Mouse (Mus musculus): Measurements from ENCODE around the gene Adipor2. TPM values are rescaled to one million over a fixed set of nuclear protein-coding genes. Genes with fewer than 3 reads are reported as not detected.

Adipor2 gene
- total RNA-seq, 2 experiments from 2014 or later = 62.3 to 85.1 TPM

GRCm38 (mm10) chr6:119321752-119322151 lies 95.8 kb downstream of the Adipor2 start:
- ATAC-seq (replicated peaks; ENCODE audit: poor library complexity, severe bottlenecking) = no peak

- ATAC-seq (replicated peaks; ENCODE audit: poor library complexity, severe bottlenecking) = no peak
Observed at GRCm38 (mm10) chr6:119320481-119320880, 97.0 kb downstream of the Adipor2 start.

- no peak for ATAC-seq (replicated peaks; ENCODE audit: poor library complexity, severe bottlenecking)
Observed at GRCm38 (mm10) chr6:119319358-119319757, 98.1 kb downstream of the Adipor2 start.

GRCm38 (mm10) chr6:119318732-119319131 lies 98.8 kb downstream of the Adipor2 start:
- ATAC-seq (replicated peaks; ENCODE audit: poor library complexity, severe bottlenecking) = no peak

GRCm38 (mm10) chr6:119314751-119315476 lies 102.6 kb downstream of the Adipor2 start:
- ATAC-seq (replicated peaks; ENCODE audit: poor library complexity, severe bottlenecking) = peak; percentile 42; the same call in 1 of the 2 replicates

GRCm38 (mm10) chr6:119313588-119314375 lies 103.7 kb downstream of the Adipor2 start:
- ATAC-seq (replicated peaks; ENCODE audit: poor library complexity, severe bottlenecking) = no peak

GRCm38 (mm10) chr6:119313096-119313495 lies 104.4 kb downstream of the Adipor2 start:
- no peak for ATAC-seq (replicated peaks; ENCODE audit: poor library complexity, severe bottlenecking)

GRCm38 (mm10) chr6:119312381-119312780 lies 105.1 kb downstream of the Adipor2 start:
- ATAC-seq (replicated peaks; ENCODE audit: poor library complexity, severe bottlenecking) = no peak

- ATAC-seq (replicated peaks; ENCODE audit: poor library complexity, severe bottlenecking) = no peak
Observed at GRCm38 (mm10) chr6:119310176-119310575, 107.3 kb downstream of the Adipor2 start.

GRCm38 (mm10) chr6:119307867-119308413 lies 109.6 kb downstream of the Adipor2 start:
- no peak for ATAC-seq (replicated peaks; ENCODE audit: poor library complexity, severe bottlenecking)

GRCm38 (mm10) chr6:119303331-119303730 lies 114.2 kb downstream of the Adipor2 start:
- peak; percentile 78 for ATAC-seq (replicated peaks; ENCODE audit: poor library complexity, severe bottlenecking)

Other genes with a start within 250 kb of the Adipor2 start
- gene Dcp1b, start 242.5 kb downstream of the Adipor2 start, total RNA-seq (2014; fragmentation: Nextera tagmentation) = 12.2 and 12.8 TPM in 2 replicates
- gene Dcp1b, start 242.5 kb downstream of the Adipor2 start, total RNA-seq (2017) = 8.6 and 10.3 TPM in 2 replicates
- not detected in 2 replicates for gene Cacna1c, start 221.3 kb downstream of the Adipor2 start, total RNA-seq (2014; fragmentation: Nextera tagmentation)
- not detected in 2 replicates for gene Cacna1c, start 221.3 kb downstream of the Adipor2 start, total RNA-seq (2017)
- 0.19 TPM in 1 of 2 replicates, not detected in the other for gene Cacna2d4, start 181.2 kb downstream of the Adipor2 start, total RNA-seq (2014; fragmentation: Nextera tagmentation)
- gene Cacna2d4, start 181.2 kb downstream of the Adipor2 start, total RNA-seq (2017) = 0.10 and 0.13 TPM in 2 replicates
- gene Lrtm2, start 86.9 kb downstream of the Adipor2 start, total RNA-seq (2014; fragmentation: Nextera tagmentation) = 0.81 and 0.99 TPM in 2 replicates
- gene Lrtm2, start 86.9 kb downstream of the Adipor2 start, total RNA-seq (2017) = not detected in 2 replicates
- 29.0 and 34.6 TPM in 2 replicates for gene Fbxl14, start 62.0 kb upstream of the Adipor2 start, total RNA-seq (2014; fragmentation: Nextera tagmentation)
- 43.6 and 43.7 TPM in 2 replicates for gene Fbxl14, start 62.0 kb upstream of the Adipor2 start, total RNA-seq (2017)
- gene Wnt5b, start 126.6 kb upstream of the Adipor2 start, total RNA-seq (2014; fragmentation: Nextera tagmentation) = not detected in 2 replicates
- 0.93 TPM in 1 of 2 replicates, not detected in the other for gene Wnt5b, start 126.6 kb upstream of the Adipor2 start, total RNA-seq (2017)